Mouse (Mus musculus) liver (tissue): ENCODE measurements around the gene Ccdc34.

Source experiments
- DNase-seq: peaks from one replicate; pipeline ENCODE4 v3.0.0-alpha.2; 2020; ENCODE audit warnings: mixed read lengths

Ccdc34 gene

DNA sequence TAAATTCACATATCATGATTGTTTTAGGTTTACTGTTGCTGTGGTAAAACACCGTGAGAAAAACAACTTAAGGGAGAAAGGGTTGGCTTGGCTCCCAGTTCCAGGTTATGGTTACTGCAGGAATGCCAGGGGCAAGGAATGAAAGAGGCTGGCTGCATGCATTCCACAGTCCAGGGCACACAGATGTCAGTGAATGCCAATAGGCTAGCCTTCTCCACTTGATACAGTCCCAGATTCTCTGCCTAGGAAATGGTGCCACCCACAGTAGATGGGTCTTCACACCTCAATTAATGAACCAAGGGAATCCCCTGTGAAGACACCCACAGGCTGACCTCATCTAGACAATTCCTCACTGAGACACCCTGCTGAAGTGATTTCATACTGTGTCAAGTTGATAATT, 12.9 kb upstream of the Ccdc34 start:
- no peak for DNase-seq

DNA sequence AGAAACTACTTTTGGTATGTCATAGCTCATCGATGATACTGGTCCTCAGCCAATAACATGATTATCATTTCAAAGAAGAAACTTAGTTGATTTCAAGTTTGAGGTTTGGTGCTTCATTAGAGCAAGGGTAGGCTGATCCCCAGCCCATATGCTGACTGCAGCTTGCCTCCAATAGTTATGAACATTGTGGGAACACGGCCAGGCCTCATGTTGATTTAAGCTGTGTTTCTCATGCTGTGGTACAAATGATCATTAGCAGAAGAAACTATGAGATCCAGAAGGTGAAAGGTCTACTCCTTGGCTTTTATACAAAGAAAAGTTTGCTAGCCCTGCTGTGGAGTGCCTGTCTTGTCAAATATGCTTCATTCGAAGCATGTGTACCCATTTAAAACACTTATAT, 12.5 kb upstream of the Ccdc34 start:
- DNase-seq = no peak

DNA sequence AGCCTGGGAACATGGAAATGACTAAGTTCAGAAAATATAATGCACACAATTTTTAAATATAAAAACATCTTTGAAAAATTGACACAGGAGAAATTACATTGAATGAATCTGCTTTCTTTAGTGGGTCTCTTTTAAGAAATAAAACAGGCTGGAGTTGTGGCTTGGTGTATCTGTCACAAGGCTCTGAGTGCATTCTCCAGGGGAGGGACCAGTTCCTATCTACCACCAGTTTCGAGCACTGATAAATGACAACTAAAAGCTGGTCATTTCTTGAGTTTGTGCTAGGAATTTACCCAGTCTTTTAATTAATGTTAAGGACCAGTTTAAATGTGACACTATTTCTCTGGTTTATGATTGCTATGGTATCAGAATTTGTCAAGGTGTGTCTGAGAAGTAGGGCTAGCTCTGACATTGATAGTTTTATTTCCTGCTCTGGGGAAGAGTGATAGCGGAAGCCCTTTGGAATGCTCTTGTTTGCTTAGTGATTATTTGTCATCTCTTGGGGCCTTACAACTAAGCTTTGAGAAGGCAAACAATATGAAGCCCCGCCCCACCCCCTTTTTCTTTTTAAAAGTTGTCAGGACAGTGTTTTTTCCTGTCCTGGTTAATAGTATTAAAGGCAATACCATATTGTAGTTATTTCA, 11.9 kb upstream of the Ccdc34 start:
- no peak for DNase-seq

DNA sequence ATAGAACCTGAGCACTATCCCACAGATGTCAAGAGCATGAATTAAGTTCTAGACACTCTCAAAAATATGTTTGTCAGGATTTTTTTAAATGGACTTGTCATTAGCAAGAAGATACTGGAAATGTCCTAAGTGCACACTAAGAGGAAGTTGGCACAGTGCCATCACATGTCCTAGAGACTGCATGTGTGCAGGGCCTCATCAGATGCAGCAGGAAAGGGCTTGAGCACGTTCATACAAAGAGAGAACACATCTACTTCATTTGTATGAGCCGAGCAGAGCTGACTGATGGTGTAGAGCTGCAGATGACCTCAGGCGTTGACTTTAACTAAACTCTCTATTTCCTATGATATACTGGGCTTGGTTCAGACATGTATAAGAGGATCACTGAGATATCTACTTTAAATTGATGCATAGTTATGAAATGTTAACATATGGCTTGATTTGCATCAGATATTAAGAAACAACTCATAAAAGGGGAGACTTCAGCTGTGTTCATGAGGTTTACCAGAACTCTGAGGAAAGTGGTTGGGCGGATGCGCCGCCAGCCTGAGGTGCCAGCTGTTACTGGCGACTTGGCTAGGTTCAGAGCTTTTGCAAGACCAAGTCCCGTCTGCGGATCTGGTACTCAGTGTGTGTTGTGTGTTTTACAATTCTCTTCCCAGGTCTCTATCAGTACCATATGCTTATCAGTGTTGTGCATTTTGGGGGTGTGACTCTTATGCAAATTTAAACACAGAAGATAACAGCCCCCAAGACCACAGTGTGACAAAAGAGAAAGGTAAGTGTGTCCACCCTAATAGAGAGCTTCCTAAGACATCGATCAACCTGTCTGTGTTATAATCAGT, 10.0 kb upstream of the Ccdc34 start:
- peak; percentile 53 for DNase-seq

DNA sequence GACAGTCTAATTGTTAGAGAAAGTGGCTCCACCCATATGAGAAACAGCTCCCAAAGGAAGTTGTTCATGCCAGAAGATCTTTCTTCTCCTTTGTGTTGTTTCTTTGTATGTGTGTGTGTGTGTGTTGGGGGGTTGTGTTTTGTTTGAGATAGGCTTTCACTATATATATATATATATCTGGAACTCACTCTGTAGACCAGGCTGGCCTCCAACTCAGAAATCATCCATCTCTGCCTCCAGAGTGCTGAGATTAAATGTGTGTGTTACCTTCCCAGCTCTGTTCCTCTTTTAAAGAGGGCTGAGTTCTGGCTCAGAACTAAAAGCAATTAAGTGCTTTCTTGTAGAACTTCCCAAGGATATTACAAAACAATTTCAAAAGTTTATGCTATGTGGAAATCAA, 8.2 kb upstream of the Ccdc34 start:
- no peak for DNase-seq

DNA sequence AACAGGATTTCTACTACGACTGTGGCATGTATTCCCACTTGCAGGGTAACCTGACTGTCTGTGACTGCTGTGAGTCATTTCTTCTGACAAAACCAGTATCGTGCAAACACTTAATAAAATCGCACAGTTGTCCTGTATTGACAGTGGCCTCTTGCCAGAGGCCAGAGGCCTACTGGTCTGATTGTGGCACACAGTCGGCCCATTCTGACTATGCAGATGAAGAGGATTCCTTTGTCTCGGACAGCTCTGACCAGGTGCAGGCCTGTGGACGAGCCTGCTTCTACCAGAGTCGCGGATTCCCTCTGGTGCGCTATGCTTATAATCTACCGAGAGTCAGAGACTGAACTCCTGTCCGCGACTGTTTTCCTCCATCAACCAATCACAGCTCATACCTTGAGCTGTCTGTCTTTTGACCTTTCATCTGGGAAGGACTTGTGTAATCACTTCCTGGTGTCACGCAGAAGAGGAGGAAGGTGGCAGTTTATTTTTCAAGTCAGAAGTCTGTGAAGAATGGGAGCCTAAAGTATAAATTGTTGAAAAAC, 5.4 kb upstream of the Ccdc34 start:
- no peak for DNase-seq

DNA sequence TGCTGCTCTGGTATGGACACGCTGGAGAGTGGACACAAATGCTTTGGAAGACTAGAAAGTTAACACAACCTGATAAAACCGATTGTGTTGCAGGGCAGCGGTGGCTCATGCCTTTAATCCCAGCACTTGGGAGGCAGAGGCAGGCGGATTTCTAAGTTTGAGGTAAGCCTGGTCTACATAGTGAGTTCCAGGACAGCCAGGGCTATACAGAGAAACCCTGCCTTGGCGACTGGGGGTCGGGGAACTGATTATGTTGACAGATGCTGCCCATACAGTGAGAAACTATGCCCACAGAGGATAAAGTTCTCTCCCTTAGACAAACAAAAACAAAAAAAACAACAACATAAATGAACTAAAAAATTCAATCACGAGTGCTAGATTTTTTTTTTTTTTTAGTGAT, 530 bp upstream of the Ccdc34 start:
- DNase-seq = no peak

DNA sequence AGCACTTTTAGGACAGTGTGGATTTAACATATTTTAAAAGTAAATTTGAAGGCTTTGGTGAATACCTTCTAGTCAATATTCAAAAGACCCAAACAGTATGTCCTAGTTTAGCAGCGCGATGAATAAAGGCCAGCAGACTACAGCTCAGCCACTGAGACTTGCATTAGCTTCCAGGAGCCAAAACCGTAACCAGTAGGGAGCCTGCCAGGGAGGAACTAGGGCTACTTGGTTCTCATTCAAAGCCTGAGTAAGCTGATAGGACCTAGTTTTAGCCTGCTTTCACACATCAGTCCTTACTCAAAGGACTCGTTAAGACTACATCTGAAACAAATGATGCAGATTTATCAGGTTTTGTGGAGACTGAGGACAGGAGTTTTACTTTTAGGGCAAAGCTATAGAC, 2.0 kb downstream of the Ccdc34 start:
- no peak for DNase-seq

DNA sequence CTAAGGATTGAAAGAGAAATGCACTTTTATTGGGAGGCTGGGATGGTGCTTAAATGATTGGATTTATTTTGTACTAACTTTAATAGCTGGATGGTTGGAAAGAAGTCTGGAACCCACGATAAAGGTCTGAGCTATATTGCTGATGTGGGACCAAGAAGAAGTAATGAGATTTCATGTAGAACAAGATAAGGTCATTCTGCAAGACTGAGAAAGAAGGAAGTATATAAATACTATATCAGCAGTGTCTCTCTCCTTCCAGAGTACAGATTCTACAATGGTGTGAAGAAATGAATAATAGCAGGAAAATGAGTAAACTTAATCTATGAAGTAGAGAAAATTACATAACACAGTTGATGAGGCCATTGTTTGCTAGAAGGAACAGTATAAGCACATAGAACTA, 2.8 kb downstream of the Ccdc34 start:
- DNase-seq = no peak

DNA sequence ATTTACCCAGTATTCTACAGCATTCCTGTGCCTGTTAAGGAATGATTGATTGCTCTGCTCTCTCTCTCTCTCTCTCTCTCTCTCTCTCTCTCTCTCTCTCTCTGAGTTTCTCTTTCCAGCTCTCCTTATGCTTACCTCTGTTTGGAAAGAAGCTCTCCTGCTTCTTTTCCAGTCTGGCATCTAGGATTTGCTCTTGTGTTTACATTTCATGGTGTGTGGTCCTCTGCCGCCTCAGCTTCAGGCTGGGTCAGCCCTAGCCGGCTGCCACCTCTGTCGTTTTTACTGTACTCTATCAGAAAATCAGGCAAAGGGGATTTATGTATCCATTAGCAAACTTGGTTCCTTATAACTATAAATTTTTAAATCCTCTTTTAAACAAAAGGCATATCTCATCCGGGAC, 18.6 kb downstream of the Ccdc34 start:
- no peak for DNase-seq

DNA sequence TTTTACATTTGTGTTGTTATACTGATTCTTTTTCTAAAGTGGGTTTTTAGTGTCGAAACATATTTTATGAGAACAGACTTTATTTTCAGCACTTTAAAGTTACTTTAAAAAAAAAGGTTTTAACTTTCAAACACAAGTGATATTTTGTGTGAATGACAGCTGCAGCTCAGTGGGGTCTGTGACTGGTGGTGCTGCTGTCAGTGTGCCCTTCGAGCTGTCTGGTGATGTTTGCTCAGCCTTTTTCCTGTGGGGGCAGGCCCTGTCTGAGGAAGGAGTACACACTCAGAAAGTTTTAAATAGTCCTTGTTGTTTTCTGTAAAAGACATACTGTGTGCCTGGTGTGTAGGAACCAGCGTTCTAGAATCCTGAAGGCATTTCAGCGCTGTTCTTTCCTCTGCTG, 19.0 kb downstream of the Ccdc34 start:
- DNase-seq = no peak

DNA sequence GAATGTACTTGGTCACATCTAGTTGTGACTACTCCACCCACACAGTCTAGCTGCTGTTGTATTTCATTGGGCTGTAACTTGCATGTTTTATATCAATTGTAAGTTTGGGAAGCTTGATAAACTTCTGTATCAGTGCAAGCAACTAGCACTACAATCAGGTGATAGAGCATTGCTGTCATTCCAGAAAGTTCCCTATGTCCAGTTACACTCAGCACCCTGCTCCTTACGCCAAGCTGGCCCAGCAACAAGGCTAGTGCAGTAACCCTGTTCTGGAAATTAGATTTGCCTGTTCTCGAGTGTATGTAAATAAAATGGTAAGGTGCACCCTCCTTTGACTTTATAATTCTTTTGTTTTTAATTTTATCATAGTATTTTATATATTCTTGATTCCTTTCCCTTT, 19.6 kb downstream of the Ccdc34 start:
- DNase-seq = no peak

DNA sequence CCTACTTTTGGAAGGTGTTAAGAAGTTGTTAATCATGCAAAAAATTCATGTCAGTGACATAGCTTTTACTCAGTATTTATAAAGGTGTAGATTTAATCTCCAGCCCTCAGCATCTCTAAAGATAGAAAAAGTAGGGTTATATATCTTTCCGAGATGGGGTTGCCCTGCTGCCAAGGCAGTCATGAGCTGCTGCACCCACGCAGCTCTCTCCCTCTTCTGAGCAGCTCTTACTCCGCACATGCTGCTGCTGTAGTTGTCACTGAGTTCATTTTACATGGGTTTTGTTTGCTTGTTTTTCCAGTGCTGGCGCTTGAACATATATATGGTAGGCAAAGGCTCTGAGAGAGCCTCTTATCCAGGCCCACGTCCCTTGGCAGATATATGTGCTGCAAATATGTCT, 20.7 kb downstream of the Ccdc34 start:
- DNase-seq = no peak

DNA sequence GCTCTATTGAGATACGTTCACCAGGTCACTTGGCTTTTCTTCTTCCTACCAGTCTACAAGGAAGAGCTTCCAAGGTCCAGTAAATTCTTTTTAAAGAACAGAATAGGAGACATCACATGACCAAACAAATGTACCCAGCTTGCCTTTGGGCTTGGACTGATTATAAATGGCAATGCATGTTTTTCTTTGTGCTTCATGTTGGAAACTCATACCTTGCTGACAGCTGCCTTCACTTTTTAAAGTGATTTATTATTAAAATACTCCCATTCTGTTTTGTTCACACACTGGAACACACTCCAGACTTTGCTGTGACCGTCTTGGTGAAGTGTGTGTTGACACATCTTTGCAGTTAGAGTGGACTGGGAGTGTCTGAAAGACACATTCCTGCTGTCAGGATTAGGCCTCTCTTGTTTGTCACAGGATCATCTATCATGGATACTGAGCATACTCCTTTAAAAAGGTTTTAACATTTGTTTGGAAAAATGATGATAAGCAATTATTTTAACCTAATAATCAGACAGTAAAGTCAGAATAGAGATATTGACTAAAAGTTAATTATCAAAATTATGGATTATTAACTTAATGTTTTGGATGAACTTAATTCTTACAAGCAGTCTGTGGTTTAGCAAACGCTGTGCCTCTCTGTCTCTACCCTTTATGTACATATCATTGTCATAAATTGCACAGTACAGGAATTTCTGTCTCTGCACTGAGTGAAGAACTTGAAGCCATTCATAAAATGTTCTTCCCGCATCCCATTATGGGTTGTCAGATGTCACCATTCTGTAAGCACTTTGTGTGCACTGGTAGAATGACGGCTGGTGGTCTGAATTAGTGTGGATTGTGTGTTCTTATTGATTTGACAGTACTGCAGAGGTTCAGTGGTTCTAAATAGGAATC, 25.5 kb downstream of the Ccdc34 start:
- no peak for DNase-seq

DNA sequence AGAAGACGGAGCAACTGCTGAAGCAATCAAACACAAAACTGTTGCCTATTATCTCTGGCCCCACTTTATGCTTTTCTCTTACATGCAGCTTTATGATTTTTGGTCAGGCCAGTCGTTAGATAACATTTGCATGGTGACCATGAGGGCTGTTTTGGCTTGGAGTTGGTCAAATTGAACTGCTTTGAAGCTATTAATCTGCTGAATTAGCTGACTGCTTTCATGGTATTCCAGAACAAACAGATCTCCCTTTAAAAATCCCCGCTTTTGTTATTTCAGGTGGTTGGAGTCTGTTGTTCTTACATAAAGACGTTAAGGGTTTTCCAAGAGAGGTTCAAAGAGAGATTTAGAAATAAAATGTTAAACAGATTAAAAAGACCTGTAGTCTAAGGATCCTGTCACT, 40.8 kb downstream of the Ccdc34 start:
- DNase-seq = no peak

DNA sequence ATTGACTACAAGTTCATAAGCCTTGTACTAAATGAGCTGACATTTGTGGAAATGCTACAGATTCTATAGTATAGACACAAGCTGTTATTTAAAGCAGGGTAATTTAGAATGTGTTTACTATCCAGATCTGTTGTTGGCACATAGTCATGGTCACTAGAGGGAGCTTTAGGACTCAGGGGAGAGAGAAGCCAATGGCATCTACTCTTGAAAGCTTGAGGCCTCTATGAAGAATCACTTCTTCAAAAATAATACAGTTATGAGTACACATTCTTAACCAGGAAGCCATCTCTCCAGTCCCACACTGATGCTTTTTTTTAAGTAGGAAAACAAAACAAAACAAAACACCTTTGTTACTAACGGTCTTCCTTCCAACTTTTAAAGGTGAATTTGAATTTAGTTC, 45.5 kb downstream of the Ccdc34 start:
- no peak for DNase-seq

DNA sequence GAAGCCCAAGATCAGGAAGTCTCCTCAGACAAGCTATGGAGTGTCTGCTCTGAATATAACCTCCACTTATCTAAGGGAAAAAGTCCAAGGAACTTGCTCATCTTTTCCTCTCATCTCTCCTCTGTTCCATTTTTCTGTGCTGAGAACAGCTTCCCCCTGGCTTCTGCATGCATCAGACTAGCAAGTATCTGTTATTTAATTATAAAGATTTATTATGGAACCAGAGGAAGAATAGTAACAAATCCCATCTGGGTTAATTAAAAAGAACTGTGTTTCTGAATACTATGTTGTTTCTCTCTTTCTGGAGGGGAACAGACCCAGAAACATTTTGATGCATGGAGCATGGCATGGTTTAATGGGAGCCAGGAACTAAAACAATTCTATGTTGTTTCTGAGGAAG, 51.3 kb downstream of the Ccdc34 start:
- no peak for DNase-seq

DNA sequence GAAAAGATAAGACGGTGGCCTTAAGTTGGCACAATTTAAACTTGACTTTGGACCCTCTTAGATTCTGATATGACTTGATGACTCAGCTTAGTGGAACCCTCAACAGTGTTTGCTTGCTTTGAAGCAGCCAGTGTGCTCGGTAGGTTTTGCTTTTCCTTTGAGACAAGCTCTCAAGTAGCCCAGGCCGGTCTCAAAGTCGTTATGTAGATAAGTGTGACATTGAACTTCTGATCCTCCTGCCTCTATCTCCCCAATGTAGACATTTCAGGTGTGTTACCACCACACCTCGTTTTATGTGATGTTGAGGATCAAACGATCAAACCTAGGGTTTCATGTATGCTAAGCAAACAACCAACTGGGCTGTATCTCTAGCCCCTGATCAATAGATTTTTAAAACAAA, 55.4 kb downstream of the Ccdc34 start:
- DNase-seq = no peak

DNA sequence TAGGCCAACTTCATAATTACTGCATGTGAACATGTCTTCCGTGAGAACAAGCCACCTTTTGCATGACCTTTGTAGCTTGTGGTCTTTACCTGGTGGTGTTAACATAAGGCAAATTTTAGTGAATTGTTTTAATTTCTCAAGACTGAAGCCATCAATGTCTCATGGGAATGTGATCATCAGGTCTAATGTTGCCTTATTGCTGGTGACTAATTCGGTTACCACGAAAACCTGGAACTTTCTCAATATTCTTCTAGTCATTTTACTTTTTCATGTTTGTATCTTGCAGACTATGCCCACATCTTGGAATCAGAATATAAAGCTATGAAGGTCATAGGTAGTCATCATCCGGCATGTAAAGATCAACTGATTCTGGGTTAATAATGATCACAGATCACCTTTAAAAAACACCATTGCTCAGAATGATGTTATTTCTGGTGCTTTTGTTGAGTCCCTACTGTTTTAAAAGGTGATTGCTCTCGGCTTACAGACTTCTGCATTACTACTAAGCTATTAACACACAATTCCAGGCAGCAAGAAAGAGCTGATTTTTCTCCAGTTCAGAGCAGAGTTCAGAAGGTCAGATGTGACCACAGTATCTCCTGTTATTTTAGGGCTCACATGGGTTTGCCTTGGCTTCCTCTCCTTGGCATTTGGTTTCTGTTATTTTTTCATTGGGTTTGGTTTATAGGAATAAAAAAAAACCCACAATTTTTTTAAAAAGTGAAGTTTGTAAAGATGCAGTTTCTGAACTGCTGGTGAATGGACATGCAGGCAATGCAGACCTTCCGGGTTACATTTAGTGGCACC, 57.2 kb downstream of the Ccdc34 start:
- DNase-seq = no peak

DNA sequence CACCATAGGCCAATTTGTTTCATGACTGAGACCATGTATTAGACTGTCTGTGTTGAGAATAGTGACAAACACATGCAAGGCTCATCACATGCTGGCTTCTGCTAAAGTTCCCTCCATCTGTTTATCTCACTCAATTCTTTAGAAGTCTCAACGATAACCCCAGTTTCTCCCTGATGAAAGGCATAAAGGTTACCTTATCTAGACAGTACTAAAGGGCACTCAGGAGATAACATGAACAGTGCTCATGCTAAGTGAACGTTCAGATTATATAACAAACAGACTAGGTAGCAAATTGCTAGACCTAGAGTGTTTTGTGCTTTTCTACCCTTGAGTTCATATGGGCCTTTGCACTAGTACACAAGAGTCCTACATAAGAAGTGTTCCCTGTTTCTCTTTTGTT, 59.6 kb downstream of the Ccdc34 start:
- DNase-seq = no peak

DNA sequence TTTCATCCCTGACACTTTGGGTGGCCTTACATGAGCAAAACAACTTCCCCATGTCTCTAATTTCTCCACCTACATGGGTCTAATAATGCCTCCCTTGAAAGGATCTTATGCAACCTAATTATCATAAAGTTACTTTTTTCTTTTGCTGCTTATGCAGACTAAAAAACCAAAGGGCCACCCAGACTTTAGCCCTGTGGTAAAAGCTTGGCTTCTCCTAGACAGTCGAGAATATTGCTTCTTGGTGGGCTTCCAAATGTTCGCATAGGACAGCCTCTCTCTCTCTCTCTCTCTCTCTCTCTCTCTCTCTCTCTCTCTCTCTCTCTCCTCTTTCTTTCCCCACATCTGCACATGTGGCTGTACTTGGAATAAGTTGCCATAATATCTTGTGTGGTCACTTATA, 60.0 kb downstream of the Ccdc34 start:
- DNase-seq = no peak

DNA sequence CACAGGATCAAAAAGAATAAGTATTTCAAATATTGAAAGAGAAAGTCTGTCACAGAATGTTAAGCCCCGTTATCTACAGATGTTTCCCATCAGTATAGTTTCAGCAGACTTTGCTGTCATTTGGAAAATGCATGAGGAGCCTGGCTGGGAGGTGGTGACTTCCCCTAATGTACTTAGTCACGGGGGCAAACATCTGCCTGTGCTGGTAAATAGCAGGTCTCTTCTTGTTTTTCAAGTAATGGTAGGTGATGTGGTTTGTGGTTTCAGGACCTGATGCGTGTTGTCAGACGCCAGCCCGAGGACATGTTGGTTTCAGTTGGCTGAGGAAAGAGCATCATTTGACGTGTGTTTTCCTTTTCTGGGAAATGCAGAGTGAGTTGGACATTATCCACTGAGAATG, 62.9 kb downstream of the Ccdc34 start:
- no peak for DNase-seq

DNA sequence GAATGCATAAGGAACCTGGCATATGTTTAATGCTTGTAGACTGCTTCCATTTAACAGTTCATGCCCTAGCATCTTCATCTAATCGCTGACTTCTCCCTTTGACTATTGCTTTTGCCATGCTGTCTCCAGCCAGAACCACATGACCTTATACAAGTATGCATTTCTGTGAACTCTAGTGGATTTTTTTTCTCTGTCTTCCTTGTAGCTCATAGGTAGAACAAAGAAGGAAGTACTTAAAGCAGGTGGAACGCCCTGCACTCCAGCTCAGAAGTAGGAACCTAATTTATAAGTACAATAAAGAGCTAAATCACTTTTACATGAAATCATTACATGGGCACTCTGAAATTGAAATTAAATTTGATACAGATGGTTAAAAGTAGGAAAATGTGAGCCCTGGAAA, 65.4 kb downstream of the Ccdc34 start:
- DNase-seq = no peak
